ENCODE assay signal across 9 mouse cellular contexts in the genomic region with DNA sequence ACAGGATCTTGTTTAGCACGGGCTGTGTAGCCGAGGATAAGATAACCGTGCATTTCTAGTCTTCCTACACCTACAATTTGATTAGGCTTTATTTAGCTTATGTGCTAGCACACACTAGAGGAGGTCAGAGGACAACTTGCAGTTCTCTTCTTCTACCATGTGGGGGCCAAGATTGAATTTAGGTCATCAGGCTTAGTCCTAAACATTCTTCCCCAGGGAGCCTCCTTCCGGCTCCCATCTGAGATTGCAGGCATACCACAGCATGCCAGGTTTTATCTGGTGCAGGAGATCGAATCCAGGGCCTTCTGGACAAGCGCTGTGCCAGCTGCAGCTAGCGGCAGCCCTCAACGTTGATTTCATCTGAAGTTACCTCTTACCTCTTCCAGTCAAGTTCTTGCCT. TPM values are rescaled to one million over a fixed set of nuclear protein-coding genes. Genes with fewer than 3 reads are reported as not detected.
DNase-seq lines count a peak whose midpoint lies in the region; ATAC-seq and TF ChIP-seq lines count a peak whose summit lies in the region.
"Had no signal": no experiment of that assay in that cellular context is flagged by ENCODE, and none has a peak within 500 bp of the region (broad histone marks: within the 10 kb centered on the region; RNA-seq: fewer than 3 reads in every experiment).

No protein-coding gene starts in this region.

- H3K36me3 ChIP-seq in midbrain, postnatal 0 days (ENCODE audit: insufficient read depth, low read length), result no peaks in the 10 kb centered on the region
- no peaks in the 10 kb centered on the region for H3K36me3 ChIP-seq in midbrain, embryonic 16.5 days (ENCODE audit: control insufficient read depth, insufficient read depth, low read length)
- H3K36me3 ChIP-seq: heart, embryonic 15.5 days had no signal

- no peaks in the 10 kb centered on the region; the same call in 1 of the 2 replicates for H3K4me1 ChIP-seq in midbrain, postnatal 0 days (ENCODE audit: insufficient read depth, low read length)
- no peaks in the 10 kb centered on the region; the same call in 1 of the 2 replicates for H3K4me1 ChIP-seq in midbrain, embryonic 16.5 days (ENCODE audit: control insufficient read depth, insufficient read depth, low read length)

- H3K9me3 ChIP-seq in midbrain, postnatal 0 days (ENCODE audit: low read length), result no peaks in the 10 kb centered on the region
- H3K9me3 ChIP-seq in midbrain, embryonic 16.5 days (replicated peaks; ENCODE audit: control insufficient read depth, low read length, poor library complexity, severe bottlenecking), result no peaks in the 10 kb centered on the region
- H3K9me3 ChIP-seq: heart, embryonic 15.5 days had no signal

- no peak for ATAC-seq in midbrain, postnatal 0 days (ENCODE audit: low FRiP score)
- ATAC-seq in midbrain, embryonic 16.5 days, result no peak
- no peak for ATAC-seq in erythroblast, adult 5-6 weeks (replicated peaks; ENCODE audit: low FRiP score, poor library complexity, severe bottlenecking)

- WGBS in midbrain, postnatal 0 days, result 31% methylated on average over 8 of the region's 8 CpGs
- 19% methylated on average over 8 of the region's 8 CpGs for WGBS in midbrain, embryonic 16.5 days

- no peak overlapping the region for H3K4me2 ChIP-seq in midbrain, postnatal 0 days (ENCODE audit: low read depth, low read length, poor library complexity, severe bottlenecking)
- no peak overlapping the region for H3K4me2 ChIP-seq in midbrain, embryonic 16.5 days (ENCODE audit: low read length)
- H3K4me2 ChIP-seq: heart, embryonic 15.5 days had no signal

- no peak overlapping the region for H3K4me3 ChIP-seq in midbrain, postnatal 0 days (ENCODE audit: low read depth, low read length)
- no peak overlapping the region for H3K4me3 ChIP-seq in midbrain, embryonic 16.5 days (ENCODE audit: low read depth, low read length)
- H3K4me3 ChIP-seq: heart, embryonic 15.5 days had no signal

- H3K27me3 ChIP-seq in midbrain, postnatal 0 days (ENCODE audit: insufficient read depth, low read length), result no peaks in the 10 kb centered on the region
- H3K27me3 ChIP-seq in midbrain, embryonic 16.5 days (ENCODE audit: control insufficient read depth, insufficient read depth, low read depth, low read length), result no peaks in the 10 kb centered on the region
- H3K27me3 ChIP-seq: heart, embryonic 15.5 days had no signal

- peak; percentile 41 for DNase-seq in cerebellum, adult 11-12 months
- no peak for DNase-seq in cerebellum, postnatal 4 days (ENCODE audit: low spot score in 2 of 2)
- DNase-seq in midbrain, postnatal 0 days (ENCODE audit: low spot score), result peak; percentile 78
- peak; percentile 31 to 46 for DNase-seq in heart, adult 9 months (ENCODE audit: low spot score in 2 of 2)
- peak; percentile 70 for DNase-seq in lung, postnatal 36 days
- DNase-seq in frontal cortex, postnatal 36 days (ENCODE audit: low spot score in 2 of 2), result no peak

- no peak overlapping the region for H3K9ac ChIP-seq in midbrain, postnatal 0 days (replicated peaks; ENCODE audit: low read length, poor library complexity, severe bottlenecking)
- no peak overlapping the region for H3K9ac ChIP-seq in midbrain, embryonic 16.5 days (ENCODE audit: low read depth, low read length)
- H3K9ac ChIP-seq: heart, embryonic 15.5 days had no signal

- H3K27ac ChIP-seq in midbrain, postnatal 0 days (ENCODE audit: low read depth, low read length), result no peak overlapping the region
- H3K27ac ChIP-seq in midbrain, embryonic 16.5 days (ENCODE audit: low read length), result no peak overlapping the region
- H3K27ac ChIP-seq: heart, embryonic 15.5 days had no signal

- peak; percentile 64 for TF ChIP-seq CTCF in midbrain, postnatal 0 days (IDR thresholded peaks at IDR 0.05)

RNA-seq across cellular contexts. Expression of gene Anxa4, which starts 23.2 kb away (rescaled TPM):
- 3.6 and 3.9 TPM in 2 replicates for total RNA-seq in midbrain, postnatal 0 days (2014; rRNA removed)
- polyA plus RNA-seq in midbrain, postnatal 0 days (2015; fragmentation: Nextera tagmentation; extraction: Ambion mirVana), result 5.0 and 5.7 TPM in 2 replicates
- polyA plus RNA-seq in midbrain, embryonic 16.5 days (2015; fragmentation: Nextera tagmentation; extraction: Ambion mirVana), result 4.6 TPM in 2 replicates
- 3.7 and 5.9 TPM in 2 replicates for total RNA-seq in erythroblast, adult 5-6 weeks (2015; ENCODE audit: low replicate concordance)
- 3.7 and 8.4 TPM in 2 replicates for total RNA-seq in erythroblast, adult 5-6 weeks (2017; ENCODE audit: low replicate concordance)

RNA-seq across cellular contexts. Expression of gene Aak1, which starts 32.7 kb away (rescaled TPM):
- 74.4 and 79.2 TPM in 2 replicates for total RNA-seq in midbrain, postnatal 0 days (2014; rRNA removed)
- polyA plus RNA-seq in midbrain, postnatal 0 days (2015; fragmentation: Nextera tagmentation; extraction: Ambion mirVana), result 29.1 and 41.8 TPM in 2 replicates
- polyA plus RNA-seq in midbrain, embryonic 16.5 days (2015; fragmentation: Nextera tagmentation; extraction: Ambion mirVana), result 44.6 and 47.8 TPM in 2 replicates
- total RNA-seq in erythroblast, adult 5-6 weeks (2015; ENCODE audit: low replicate concordance), result 4.4 and 24.0 TPM in 2 replicates
- 3.1 and 10.4 TPM in 2 replicates for total RNA-seq in erythroblast, adult 5-6 weeks (2017; ENCODE audit: low replicate concordance)

Comparison
In these comparisons a context has a peak if more than half of its experiments do, and no peak if none do; other contexts are left out.
1. DNase-seq: peak in cerebellum, adult 11-12 months (single experiment), midbrain, postnatal 0 days (single experiment), heart, adult 9 months (2 of 2) and lung, postnatal 36 days (single experiment); none in cerebellum, postnatal 4 days (0 of 2) and frontal cortex, postnatal 36 days (0 of 2).